ENCODE assay signal across 18 mouse cellular contexts in the genomic region with DNA sequence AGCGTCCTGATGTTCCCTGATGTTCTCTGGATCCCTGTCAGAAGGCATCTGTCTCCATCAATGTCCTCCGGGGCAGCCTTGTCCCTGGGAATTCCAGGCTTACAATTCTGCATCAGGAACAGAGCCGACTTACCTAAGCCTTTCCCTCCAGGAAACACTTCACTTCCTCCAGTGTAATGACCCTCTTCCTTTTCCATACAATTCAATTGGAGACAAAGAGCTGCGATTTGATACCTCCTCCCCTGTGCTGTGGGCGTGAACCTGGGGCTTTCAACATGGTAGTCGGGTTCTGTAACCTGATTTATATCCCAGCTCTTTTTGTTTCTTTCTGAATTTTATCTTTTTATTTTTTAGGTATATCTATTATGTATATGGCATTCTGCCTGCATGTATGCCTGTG. TPM values are rescaled to one million over a fixed set of nuclear protein-coding genes. Genes with fewer than 3 reads are reported as not detected.
DNase-seq lines count a peak whose midpoint lies in the region; ATAC-seq and TF ChIP-seq lines count a peak whose summit lies in the region.
"Had no signal": no experiment of that assay in that cellular context is flagged by ENCODE, and none has a peak within 500 bp of the region (broad histone marks: within the 10 kb centered on the region; RNA-seq: fewer than 3 reads in every experiment).

No protein-coding gene starts in this region.

- H3K9me3 ChIP-seq in kidney, embryonic 14.5 days (ENCODE audit: control insufficient read depth, low read length): no peaks in the 10 kb centered on the region
- H3K9me3 ChIP-seq: embryonic facial prominence, embryonic 10.5 days; midbrain, embryonic 15.5 days had no signal

- H3K4me1 ChIP-seq in kidney, adult 2 months (ENCODE audit: control insufficient read depth, insufficient read depth, low read length): no peaks in the 10 kb centered on the region
- no peaks in the 10 kb centered on the region for H3K4me1 ChIP-seq in kidney, embryonic 14.5 days (ENCODE audit: control insufficient read depth, insufficient read depth, low read length)

- WGBS in kidney, adult 2 months: 58% methylated on average over 6 of the region's 6 CpGs
- WGBS in kidney, embryonic 14.5 days: 40% methylated on average over 6 of the region's 6 CpGs

- no peak for ATAC-seq in kidney, embryonic 14.5 days (ENCODE audit: low FRiP score, low TSS enrichment)
- ATAC-seq: midbrain, embryonic 15.5 days had no signal

- H3K9ac ChIP-seq in kidney, embryonic 14.5 days (ENCODE audit: low read depth, low read length): no peak overlapping the region
- H3K9ac ChIP-seq: liver, embryonic 14.5 days; midbrain, embryonic 15.5 days had no signal

- TF ChIP-seq CTCF in kidney, adult 2 months (conservative IDR thresholded peaks at IDR 0.05; ENCODE audit: insufficient read depth, insufficient read length, low read depth, low read length): no peak

- no peak overlapping the region for H3K4me3 ChIP-seq in kidney, adult 2 months (ENCODE audit: insufficient read depth, low read depth, low read length)
- H3K4me3 ChIP-seq in kidney, embryonic 14.5 days (ENCODE audit: low read length): no peak overlapping the region
- H3K4me3 ChIP-seq: embryonic facial prominence, embryonic 10.5 days; layer of hippocampus, adult 2 months; midbrain, embryonic 15.5 days; myocyte had no signal

- no peaks in the 10 kb centered on the region for H3K36me3 ChIP-seq in kidney, adult 2 months (ENCODE audit: control insufficient read depth, insufficient read depth, low read length)
- no peaks in the 10 kb centered on the region for H3K36me3 ChIP-seq in kidney, embryonic 14.5 days (ENCODE audit: control insufficient read depth, insufficient read depth, low read length)
- H3K36me3 ChIP-seq: embryonic facial prominence, embryonic 10.5 days; midbrain, embryonic 15.5 days had no signal

- H3K27me3 ChIP-seq in kidney, adult 2 months (replicated peaks; ENCODE audit: control insufficient read depth, insufficient read depth, low read length): no peaks in the 10 kb centered on the region
- no peaks in the 10 kb centered on the region for H3K27me3 ChIP-seq in kidney, embryonic 14.5 days (ENCODE audit: control insufficient read depth, insufficient read depth, low read length)
- H3K27me3 ChIP-seq: midbrain, embryonic 15.5 days had no signal

- TF ChIP-seq POLR2A in kidney, adult 2 months (IDR thresholded peaks at IDR 0.05; ENCODE audit: low read depth, low read length): no peak

- H3K4me2 ChIP-seq in kidney, embryonic 14.5 days (replicated peaks; ENCODE audit: low read depth, low read length): no peak overlapping the region
- H3K4me2 ChIP-seq: midbrain, embryonic 15.5 days had no signal

- DNase-seq in adrenal gland, adult 8-10 months: peak; percentile 35
- no peak for DNase-seq in adrenal gland, postnatal 25 days
- DNase-seq in kidney, adult 2 months: peak; percentile 44
- peak; percentile 21 for DNase-seq in lung, postnatal 10 days
- no peak for DNase-seq in lung, postnatal 25 days (ENCODE audit: low spot score)
- DNase-seq in right cerebral cortex, postnatal 14 days: no peak
- DNase-seq: cerebellum, adult 8-10 months; kidney, adult 11 months; spleen, adult 18-20 months; thymus, postnatal 36 days had no signal

- no peak overlapping the region for H3K27ac ChIP-seq in kidney, adult 2 months (ENCODE audit: insufficient read depth, low read depth, low read length)
- no peak overlapping the region for H3K27ac ChIP-seq in kidney, embryonic 14.5 days (ENCODE audit: low read depth, low read length)
- H3K27ac ChIP-seq: embryonic facial prominence, embryonic 10.5 days; layer of hippocampus, adult 2 months; liver, embryonic 14.5 days; midbrain, embryonic 15.5 days had no signal

RNA-seq across cellular contexts. Expression of a gene that starts 39.9 kb away (rescaled TPM):
- under 1 TPM in 3 of 4 experiments, not detected in 1; 0.10 to 0.55 (median 0.16) TPM for total RNA-seq in adrenal gland, adult 8-10 months (2022)
- total RNA-seq in adrenal gland, postnatal 25 days (2021): 0.33 and 1.00 TPM in 2 replicates
- polyA plus RNA-seq in kidney, adult 2 months (2012; rRNA removed): 0.04 and 0.06 TPM in 2 replicates
- polyA plus RNA-seq in kidney, embryonic 14.5 days (2014; fragmentation: Nextera tagmentation; extraction: Ambion mirVana): 0.58 and 0.71 TPM in 2 replicates
- total RNA-seq: gastrocnemius, adult 8-10 months; heart, adult 18-20 months had no signal
- polyA plus RNA-seq: myocyte had no signal

RNA-seq across cellular contexts. Expression of a gene that starts 52.5 kb away (rescaled TPM):
- total RNA-seq in adrenal gland, adult 8-10 months (2022): 10 to 100 TPM; 49.8 to 71.5 (median 61.8) TPM
- 96.3 and 103 TPM in 2 replicates for total RNA-seq in adrenal gland, postnatal 25 days (2021)
- 44.6 and 47.8 TPM in 2 replicates for polyA plus RNA-seq in kidney, adult 2 months (2012; rRNA removed)
- 112 and 151 TPM in 2 replicates for polyA plus RNA-seq in kidney, embryonic 14.5 days (2014; fragmentation: Nextera tagmentation; extraction: Ambion mirVana)

Comparison
In these comparisons a context has a peak if more than half of its experiments do, and no peak if none do; other contexts are left out.
1. DNase-seq: peak in adrenal gland, adult 8-10 months (single experiment), kidney, adult 2 months (single experiment) and lung, postnatal 10 days (single experiment); none in adrenal gland, postnatal 25 days (single experiment), lung, postnatal 25 days (single experiment) and right cerebral cortex, postnatal 14 days (single experiment).